Mouse (Mus musculus) urinary bladder, postnatal 10 days (tissue): ENCODE results near the gene Aebp2.
"Not testable (repeated sequence)": the region's sequence is repeated elsewhere in the genome, so short reads cannot be mapped to it uniquely, and the experiment has no call there.

Source experiments
- DNase-seq: peaks from one replicate; pipeline ENCODE4 v3.0.0; 2022; ENCODE audit warnings: low spot score

The Aebp2 gene

DNA sequence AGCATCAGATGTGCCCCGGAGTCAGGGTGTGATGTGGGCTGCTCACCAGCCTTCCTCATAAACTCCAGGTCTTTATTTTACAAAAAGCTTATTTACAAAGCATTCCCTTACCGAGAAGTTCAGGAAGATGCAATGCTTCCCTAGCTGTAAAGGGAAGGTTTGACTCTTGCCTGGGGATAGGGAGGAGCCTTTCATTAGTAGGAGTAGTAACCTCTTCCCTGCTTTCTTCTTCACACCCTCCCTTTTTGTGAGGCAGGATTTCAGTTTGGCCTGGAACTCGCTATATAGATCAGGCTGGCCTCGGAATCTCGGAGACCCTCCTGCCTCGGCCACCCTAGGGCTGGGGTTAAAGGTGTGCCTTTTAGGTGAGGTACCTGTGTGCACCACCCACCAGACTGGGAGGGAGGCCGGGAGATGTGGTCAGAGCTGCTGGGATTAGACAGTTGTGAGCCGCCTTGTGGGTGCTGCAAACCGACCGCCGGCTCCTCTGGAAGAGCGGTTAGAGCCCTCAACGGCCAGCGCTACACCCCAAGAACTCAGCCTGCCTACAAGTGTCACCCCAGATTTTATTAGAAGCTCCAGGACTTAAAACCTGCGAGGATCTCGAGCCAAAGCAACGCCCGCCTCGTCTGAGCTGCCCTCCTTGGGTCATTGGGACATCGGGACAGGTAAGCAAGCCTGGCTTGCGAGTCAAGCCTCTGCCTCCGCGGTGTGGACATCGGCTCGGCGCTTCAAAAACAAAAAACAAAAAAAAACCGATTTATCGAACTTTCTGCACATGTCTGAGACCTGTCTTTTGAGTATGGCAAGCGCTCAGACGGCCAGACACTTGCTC lies at the start of gene Aebp2:
Aebp2 (plus strand) TSS at position 273 of the 835 bp plus-strand sequence.
- no peak for DNase-seq

DNA sequence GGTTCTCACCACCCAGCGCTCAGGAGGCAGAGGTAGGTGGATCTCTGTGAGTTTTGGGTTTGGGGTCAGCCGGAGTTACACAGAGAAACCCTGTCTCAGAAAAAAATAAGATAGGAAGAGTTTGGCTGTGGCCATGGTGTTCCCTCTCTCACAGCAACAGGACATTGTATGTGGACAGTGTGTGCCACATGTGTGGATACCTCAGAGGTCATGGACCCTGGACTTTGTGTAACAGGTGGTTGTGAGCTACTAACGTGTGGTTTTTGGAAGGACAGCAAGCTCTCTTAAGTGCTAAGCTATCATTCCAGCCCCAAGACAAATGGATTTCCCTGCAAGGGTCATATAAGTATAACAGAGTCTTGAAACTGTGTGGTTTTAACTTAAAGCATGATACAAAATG lies 47.5 kb upstream of the Aebp2 start:
- no peak for DNase-seq

DNA sequence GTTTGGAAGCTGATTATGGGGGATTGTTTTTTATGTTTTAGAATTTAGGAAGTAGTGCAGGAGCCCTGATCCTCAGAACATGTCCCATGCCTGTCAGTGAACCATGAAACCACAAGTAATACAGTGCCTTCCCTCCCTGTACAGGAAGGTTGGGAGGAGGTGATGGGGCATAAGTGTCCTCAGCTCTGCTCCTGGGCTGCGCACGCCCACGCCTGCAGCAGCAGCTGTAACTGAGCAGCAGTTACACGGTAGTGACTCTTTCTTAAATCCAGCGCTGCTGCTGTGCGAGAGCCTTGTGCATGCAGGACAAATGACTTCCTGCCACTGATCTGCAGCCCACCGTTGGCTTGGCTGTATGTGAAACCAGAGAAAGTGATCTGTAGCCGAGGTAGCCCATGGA lies 46.3 kb upstream of the Aebp2 start:
- DNase-seq = no peak

DNA sequence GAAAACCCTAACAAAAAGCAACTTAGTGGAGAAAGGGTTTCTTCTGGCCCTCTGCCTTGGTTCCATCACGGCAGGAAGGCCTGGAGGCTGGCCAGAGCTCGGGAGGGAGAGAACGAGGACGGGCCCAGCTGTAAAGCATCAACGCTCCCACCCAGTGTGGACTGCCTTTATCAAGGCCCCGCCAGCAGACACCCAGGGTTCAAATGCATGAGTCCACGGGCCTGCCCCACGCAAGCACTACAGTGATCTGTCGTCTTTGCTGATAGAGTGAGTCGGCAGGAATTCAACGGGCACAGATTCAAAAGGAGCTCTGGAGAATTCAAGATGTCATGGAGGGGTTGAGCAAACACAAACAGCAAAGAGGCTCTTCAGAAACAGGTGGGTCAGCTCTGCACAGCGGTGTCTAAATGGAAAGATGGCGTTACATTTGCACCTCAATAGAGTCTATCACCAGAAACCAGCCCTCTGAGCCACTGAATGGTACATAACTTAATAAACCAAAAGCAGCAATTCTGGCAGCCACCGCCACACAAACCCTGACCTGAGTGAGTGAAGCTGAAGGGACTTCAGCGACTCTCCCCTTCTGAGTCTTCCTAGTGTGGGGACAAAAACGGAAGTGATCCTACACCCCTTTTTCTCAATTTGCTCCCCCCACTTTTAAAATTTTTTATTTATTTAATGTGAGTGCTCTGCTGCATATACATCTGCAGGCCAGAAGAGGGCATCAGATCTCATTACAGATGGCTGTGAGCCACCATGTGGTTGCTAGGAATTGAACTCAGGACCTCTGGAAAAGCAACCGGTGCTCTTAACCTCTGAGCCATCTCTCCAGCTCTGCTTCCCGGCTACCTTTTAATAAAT lies 45.3 kb upstream of the Aebp2 start:
- no peak for DNase-seq

DNA sequence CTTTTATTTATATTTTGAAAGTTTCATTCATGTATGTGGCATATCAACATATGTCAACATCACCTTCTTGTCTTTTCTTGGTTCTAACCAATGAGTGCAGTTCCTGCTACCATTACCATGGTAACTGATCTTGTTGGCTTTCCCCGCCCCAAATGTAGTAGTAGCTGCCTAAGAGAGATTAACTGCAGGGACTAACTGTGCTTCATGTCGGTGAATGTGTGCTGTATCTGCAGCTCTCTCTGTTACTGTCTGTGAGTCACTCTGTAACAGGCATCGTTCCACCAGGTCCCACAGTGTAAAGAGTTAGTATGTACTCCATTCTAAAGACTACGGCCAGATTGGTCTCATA lies 44.7 kb upstream of the Aebp2 start:
- DNase-seq = no peak

DNA sequence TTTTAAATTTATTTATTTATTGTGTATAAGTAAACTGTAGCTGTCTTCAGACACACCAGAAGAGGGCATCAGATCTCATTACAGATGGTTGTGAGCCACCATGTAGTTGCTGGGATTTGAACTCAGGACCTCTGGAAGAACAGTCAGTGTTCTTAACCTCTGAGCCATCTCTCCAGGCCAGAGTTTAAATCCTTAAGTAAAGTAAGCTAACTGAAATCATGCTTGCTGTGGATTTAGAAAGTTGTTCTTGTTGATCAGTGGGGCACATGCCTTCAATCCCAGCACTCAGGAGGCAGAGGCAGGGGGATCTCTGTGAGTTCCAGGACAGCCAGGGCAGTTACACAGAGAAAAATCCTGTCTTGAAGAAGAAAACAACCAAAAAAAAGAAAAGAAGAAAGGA lies 43.5 kb upstream of the Aebp2 start:
- DNase-seq = not testable (repeated sequence)

DNA sequence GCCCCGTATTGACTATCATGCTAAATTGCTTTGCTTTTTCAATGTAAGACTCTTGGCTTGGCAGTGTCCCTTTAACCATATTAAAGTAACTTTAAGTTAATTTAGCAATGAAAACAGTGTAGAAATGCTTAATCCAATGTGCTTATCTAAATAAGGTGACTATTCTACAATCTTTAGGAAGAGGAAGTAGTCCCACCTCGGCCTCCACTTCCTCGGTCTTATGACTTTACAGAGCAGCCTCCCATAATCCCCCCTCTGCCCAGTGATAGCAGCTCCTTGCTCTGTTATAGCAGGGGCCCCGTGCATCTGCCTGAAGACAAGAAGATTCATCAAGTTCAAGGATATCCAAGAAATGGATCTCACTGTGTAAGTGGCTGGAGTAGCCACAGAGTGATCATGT lies 42.3 kb upstream of the Aebp2 start:
- no peak for DNase-seq

DNA sequence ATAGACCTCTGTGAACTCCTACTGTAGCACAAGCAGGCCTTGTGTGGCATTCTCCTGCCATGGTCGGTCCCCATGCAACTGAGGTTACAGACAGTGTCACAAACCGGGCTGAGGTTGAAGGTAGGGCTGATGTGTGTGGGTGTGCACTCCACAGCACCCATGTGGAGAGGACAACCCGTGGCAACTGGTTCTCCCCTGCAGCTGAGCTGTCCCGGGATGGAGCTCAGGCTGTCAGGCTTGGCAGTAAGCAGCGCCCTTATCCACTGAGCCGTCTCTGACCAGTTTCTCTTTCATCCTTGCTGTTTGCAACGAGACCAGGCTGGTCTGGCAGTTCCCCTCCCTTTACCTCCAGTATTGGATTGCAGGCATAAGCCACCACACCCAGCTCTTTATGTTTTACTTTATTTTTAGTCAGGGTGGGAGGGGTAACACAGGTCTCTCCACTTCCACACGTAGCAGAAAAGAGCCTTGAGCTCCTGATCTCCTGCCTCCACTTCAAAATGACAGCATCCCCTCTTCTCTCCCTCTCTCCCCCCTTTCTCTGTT lies 35.7 kb upstream of the Aebp2 start:
- no peak for DNase-seq

DNA sequence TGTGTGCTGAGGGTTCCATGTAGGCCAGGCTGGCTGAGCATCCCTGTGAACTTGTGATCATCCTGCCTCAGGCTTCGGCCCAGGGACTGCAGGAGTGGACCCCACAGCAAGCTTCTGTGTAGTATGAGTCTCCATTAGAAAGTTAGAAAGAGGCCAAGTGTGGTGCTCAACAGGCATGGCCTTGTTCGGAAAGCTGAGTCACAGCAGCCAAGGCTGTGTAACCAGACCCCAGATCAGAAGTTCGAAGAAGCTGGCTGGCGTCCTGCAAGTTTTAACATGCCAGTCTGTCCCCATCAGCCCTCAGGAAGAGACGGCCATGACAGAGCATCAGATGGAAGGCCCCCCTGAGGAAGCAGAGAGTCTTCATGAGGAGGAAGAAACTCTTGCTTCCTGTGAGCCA lies 31.1 kb upstream of the Aebp2 start:
- no peak for DNase-seq

DNA sequence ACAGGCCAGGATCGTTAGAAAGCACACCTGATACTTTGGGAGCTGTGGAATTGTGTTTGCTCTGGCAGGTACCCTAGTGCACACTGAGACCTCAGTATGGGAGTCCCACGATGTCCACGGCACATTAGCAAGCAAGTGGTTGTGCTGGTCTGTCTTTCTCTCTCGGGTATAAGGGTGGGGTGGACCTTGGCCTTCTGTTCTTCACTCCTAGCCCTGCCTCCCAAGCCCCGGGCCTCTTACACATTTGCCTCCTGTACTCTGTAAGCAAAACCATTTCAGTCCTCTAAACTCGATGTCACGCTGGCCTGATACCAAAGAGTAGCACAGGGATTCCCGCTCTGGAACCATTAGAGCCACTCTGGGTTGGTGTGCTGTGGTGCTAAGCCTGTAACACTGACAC lies 29.8 kb upstream of the Aebp2 start:
- DNase-seq = no peak

DNA sequence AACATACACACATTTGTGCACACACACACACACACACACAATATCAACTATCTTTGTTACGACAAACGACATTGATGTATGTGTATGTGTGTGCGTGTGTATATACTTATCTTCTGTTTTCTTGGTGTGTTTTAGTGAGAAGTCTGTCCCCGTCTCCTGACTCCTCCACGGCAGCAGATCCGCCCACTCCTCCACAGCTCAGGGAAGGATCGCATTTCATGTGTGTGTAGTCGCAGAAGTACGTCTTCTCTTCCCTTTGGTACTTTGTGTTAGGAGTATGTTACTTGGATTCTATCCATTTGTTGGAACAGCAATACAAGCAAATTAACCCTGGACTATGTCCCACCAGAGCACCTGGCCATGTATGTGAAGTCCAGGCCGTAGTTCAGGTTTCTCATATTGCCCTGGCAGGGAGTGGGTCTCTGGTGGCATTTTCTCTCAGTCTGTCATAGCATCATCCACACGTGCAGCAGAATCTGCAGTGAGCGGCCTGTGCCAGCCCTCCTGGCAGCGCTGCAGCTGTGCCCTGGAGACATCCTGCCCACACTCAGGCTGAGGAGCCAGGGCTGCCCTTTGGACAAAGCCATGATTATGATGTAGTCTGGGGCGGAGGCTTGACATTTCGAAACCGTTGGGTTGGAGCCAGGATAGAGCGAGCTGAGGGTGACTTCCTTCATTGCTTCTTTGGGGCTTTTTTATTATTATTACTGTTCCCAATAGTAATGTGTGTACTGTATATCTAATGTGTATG lies 28.9 kb upstream of the Aebp2 start:
- DNase-seq = no peak

DNA sequence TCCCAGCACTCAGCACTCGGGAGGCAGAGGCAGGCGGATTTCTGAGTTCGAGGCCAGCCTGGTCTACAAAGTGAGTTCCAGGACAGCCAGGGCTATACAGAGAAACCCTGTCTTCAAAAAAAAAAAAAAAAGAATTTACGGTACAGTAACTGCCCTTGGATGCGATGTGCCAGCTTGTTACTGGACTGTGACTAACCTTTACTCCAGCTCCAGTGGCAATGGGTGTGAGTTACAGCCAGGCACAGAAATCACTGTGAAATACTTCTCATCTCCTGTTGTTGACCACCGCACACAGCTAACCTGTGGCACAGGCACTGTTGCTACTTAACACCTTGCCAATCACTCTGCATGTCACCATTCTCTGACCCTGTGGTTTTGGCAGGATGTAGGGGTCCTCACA lies 26.9 kb upstream of the Aebp2 start:
- not testable (repeated sequence) for DNase-seq

DNA sequence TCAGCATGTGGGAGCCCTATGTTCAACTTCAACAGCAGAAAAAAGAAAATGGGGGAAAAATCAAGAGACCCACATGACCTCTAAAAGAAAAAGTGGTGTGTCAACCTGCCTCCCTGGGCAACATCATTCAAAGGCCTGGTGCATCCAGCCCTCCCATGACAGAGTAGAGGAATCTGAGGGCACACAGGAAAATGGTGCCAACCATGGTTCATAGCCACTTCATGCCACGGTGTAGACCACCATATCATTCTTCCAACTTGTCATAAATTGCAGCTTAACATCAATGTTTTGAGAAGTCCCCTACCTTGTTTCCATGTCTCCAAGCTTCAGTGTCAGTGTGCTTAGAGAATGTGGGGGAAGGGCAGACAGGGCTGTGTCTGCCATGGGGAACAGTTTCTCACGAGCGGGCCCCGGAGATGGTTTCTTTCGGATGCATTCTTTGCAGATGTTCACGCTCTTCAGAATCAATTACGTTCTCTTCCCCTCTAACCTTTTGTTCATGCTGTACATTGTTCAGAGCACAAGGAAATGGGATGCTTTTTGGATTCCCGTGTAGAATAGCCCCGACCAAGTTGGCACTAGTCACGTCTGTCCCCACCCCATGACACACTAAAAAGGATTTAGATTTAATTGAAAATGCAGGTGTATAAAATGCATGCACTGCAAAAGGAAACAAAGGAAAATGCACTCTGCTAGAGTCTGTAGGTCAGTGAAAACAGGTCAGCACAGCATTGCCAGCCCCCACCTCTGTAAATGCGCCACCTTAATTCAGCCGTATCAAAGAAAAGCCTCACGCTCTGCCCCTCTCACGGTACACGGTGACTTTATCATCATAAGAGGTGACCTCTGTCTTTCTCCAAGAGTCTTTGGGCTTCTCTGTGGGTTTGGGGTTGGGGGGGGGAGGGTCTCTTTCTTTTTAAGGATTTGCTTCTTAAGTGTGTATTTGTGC lies 24.8 kb upstream of the Aebp2 start:
- DNase-seq = no peak

DNA sequence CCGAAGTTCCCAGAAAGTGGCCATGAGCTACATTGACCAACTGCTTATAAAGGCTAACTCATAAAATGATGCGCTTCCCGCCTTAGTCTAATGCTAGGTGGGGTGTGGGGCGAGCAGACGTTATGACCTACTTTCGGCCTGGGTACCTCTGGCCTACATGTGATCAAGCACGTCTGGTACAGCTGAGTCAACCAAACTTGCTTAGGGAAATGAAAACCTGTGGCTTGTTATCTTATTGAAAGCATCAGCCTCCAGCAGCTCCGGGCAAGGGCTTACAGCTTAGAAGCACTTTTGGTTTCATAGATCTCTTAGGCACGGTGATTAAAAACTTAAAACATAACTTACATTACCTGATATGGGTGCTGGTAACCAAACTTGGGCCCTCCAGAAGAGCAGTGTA lies 23.9 kb upstream of the Aebp2 start:
- no peak for DNase-seq

DNA sequence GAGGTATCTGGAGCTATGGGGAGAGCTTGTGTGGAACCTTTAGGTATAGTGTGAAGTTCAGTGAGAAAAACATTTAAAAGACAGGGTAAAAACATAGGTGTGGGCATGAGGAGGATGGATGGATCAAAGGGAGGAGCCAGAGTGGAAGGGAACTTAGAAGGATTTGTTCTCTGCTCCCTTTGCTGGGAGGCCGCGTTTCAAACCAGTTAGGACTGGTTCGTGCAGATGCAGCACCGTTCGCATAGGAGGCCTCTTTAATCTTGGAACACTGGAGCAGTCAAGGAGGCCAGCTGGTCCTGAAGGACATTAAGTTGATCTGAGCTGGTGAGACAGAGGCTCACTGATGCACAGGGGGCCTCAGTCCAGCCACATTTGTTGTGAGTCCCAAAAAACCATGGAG lies 23.1 kb upstream of the Aebp2 start:
- no peak for DNase-seq

DNA sequence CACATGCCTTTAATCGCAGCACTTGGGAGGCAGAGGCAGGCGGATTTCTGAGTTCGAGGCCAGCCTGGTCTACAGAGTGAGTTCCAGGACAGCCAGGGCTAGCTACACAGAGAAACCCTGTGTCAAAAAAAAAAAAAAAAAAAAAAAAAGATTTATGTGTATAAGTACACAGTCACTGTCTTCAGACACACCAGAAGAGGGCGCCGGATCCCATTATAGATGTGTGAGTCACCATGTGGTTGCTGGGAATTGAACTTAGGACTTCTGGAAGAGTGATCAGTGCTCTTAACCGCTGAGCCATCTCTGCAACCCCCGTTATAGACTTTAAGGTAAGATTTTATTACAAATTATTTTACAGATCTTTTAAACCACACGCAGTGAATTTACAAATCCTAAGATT lies 21.8 kb upstream of the Aebp2 start:
- DNase-seq = not testable (repeated sequence)

DNA sequence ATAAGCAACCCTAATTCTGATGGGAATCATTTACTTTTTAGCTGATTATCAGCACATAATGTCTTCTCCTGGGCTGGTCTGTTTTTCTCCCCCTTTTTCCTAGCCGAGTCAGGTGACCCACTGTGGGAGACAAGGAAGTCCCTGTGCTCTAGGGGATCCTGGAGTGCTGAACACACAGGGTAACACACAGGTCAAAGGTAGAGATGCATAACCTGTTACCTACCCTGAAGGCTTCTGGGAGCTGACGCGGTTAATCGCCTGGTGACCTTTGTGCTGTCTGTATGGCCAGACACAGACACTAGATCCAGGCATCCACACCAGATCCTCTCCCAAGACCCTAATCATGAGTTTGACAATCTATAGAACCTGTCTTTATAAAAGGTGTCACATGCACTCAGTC lies 21.3 kb upstream of the Aebp2 start:
- no peak for DNase-seq

DNA sequence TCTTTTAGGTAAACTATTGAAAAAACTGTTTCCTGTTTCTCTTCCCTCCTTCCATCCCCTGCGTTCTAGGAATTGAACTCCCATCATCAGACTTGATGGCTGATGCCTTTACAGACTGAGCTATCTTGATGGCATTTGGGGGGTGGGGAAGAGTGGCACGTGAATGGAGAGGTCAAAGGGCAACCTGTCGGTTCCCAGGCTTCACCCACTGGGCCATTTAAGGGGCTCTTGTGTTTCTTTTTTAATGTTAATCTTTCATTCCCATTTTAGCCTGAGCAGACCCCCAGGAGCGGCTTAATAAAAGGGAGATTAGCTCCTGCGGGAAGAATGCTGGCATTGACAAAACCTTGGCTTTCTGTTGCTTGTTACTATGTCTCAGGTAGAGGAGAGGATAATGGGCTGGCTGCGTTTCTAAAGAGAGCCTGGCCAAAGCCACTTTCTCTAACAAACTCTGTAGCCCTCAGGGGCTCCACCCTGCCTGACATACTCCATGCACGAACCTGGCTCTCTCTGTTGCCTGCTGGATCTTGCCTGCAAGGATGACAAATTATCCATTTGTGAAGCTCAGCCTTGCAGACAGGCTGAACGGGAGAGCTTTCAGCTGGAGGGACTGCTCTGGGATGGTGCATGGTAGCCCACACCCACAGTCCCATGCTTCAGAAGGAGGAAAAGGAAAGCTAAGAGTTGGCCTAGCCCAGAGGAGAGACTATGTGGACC lies 19.1 kb upstream of the Aebp2 start:
- DNase-seq = no peak

DNA sequence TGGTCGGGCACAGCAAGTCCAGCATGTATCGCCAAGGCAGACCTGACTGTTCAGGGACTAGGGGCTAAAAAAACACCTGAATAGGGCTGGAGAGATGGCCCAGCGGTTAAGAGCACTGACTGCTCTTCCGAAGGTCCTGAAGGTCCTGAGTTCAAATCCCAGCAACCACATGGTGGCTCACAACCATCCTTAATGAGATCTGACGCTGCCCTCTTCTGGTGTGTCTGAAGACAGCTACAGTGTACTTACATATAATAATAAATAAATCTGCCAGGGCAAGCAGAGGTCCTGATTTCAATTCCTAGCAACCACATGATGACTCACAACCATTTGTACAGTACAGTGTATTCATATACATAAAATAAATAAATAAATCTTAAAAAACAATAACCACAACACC lies 17.3 kb upstream of the Aebp2 start:
- DNase-seq = not testable (repeated sequence)

DNA sequence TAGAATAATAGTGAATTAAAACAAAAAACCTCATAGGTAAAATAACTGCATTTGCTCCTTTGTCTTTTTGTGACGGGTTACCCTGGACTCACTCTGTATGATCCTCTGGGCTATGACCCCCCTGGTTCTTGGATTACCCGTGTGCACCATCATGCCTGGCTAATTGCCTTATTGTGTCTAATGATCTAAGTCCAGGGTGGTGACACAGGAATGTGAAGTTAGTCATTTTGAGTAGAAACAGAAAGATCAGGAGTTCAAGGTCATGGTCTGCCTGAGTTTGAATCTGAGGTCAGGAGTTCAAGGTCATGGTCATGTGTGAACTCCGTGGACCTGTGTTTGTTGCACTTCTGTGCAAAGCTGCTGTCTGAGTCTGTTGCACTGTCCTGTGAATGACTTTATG lies 16.7 kb upstream of the Aebp2 start:
- DNase-seq = no peak

DNA sequence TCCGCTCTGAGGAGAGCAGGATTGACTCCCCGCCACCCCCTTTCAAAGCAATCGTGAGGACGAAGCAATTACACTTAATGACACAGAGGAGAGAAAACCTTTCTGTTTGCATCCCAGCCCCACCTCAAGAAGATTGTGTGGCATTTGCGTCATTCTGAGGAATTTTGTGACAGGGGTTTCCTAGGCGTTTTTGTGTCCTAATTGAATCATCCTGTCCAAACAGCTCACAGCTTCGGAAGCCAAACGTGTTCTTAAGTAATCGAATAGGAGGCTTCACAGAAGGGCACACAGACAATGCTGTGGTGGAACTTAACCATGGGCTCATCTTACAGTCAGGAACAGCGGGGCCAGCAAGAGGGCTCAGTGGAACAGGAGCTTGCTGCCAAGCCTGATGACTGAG lies 15.9 kb upstream of the Aebp2 start:
- DNase-seq = no peak
